Mouse (Mus musculus) liver, postnatal 0 days (tissue): ENCODE data around the gene Yeats2. TPM values are rescaled to one million over a fixed set of nuclear protein-coding genes. Genes with fewer than 3 reads are reported as not detected.

Experiments used
- ATAC-seq: fragments of 200-750 bp; cut with Nextera tagmentation; 2 replicates; pipeline ENCODE4 v1.8.0; 2017; ENCODE audit warnings: mild to moderate bottlenecking, moderate library complexity
- DNase-seq: peaks from one replicate; pipeline ENCODE4 v3.0.0-alpha.2; 2016
- H3K27ac ChIP-seq: fragments of 300-500 bp; sonication (generic); 2 replicates; pipeline ENCODE4 v1.5.1; 2014; ENCODE audit warnings: antibody characterized with exemption, moderate library complexity, mild to moderate bottlenecking, low read depth
- H3K27me3 ChIP-seq: fragments of 300-500 bp; sonication (generic); 2 replicates; pipeline ENCODE4 v1.6.1; 2014; ENCODE audit warnings: low read length, control low read depth, mixed read lengths; ENCODE audit not compliant: insufficient read depth
- H3K36me3 ChIP-seq: fragments of 300-500 bp; sonication (generic); replicated peaks from 2 replicates; pipeline ENCODE4 v1.6.1; 2014; ENCODE audit warnings: mild to moderate bottlenecking, control low read depth, low read length, moderate library complexity, mixed read lengths; ENCODE audit not compliant: insufficient read depth
- H3K4me1 ChIP-seq: fragments of 300-500 bp; sonication (generic); 2 replicates; pipeline ENCODE4 v1.6.1; 2014; ENCODE audit warnings: antibody characterized with exemption, mild to moderate bottlenecking, control low read depth; ENCODE audit not compliant: insufficient read depth
- H3K4me2 ChIP-seq: fragments of 300-500 bp; sonication (generic); 2 replicates; pipeline ENCODE4 v1.6.1; 2014; ENCODE audit warnings: low read depth, mild to moderate bottlenecking, low read length, moderate library complexity, mixed read lengths
- H3K4me3 ChIP-seq: fragments of 300-500 bp; sonication (generic); 2 replicates; pipeline ENCODE4 v1.5.1; 2014; ENCODE audit warnings: low read depth, low read length
- H3K9ac ChIP-seq: fragments of 300-500 bp; sonication (generic); replicated peaks from 2 replicates; pipeline ENCODE4 v1.6.1; 2014; ENCODE audit warnings: mild to moderate bottlenecking, moderate library complexity
- H3K9me3 ChIP-seq: fragments of 300-500 bp; sonication (generic); 2 replicates; pipeline ENCODE4 v1.6.1; 2016; ENCODE audit warnings: mild to moderate bottlenecking, control low read depth, low read length, mixed read lengths
- CTCF ChIP-seq: sonication (generic); IDR thresholded peaks from 2 replicates; pipeline ENCODE4 v1.5.1; 2016; ENCODE audit warnings: antibody characterized with exemption, low read depth
- EP300 ChIP-seq: IDR thresholded peaks from 2 replicates; pipeline ENCODE4 v1.6.1; 2016; ENCODE audit warnings: antibody characterized with exemption, low read depth, mild to moderate bottlenecking
- WGBS: fragments of 180-500 bp; shearing (Covaris S2); extraction: QIAGEN DNeasy Blood & Tissue Kit; methylation state at CpG from one replicate; pipeline ENCODE4 v1.1.7; 2014; ENCODE audit not compliant: insufficient replicate concordance; 5-methylcytosine and 5-hydroxymethylcytosine counted together
- polyA plus RNA-seq: library from polyadenylated mRNA; unstranded; fragments of >200 nt; fragmentation: Nextera tagmentation; extraction: Ambion mirVana; gene quantifications from 2 replicates; pipeline ENCODE4 v1.2.1, GENCODE M21; 2015

The Yeats2 gene
- polyA plus RNA-seq, 1 experiment from 2014 or later = 2.0 TPM

- WGBS = 62% methylated on average over 3 of the region's 3 CpGs
- Histone ChIP-seq H3K9ac (no peak overlapping the region), H3K27me3 (no peaks in the 10 kb centered on the region), H3K4me2 (no peak overlapping the region), H3K4me1 (peaks cover 3% of the 10 kb centered on the region; the same call in 1 of the 2 replicates), H3K36me3 (peaks cover 54% of the 10 kb centered on the region), H3K9me3 (no peaks in the 10 kb centered on the region), H3K4me3 (no peak overlapping the region), H3K27ac (0 out of 2 replicates have a peak overlapping the region, but pooled peaks have one; percentile 19)
- TF ChIP-seq EP300 (no peak), CTCF (peak; percentile 35)
- ATAC-seq (peak; percentile 90), DNase-seq (peak; percentile 19)
Observed at GRCm38 (mm10) chr16:20169471-20170106, 28.7 kb downstream of the Yeats2 start.

GRCm38 (mm10) chr16:20179406-20180175 is 38.7 kb downstream of the Yeats2 start:
- ATAC-seq = no peak
- Histone ChIP-seq H3K27me3 (no peaks in the 10 kb centered on the region), H3K4me3 (no peak overlapping the region), H3K9me3 (no peaks in the 10 kb centered on the region), H3K4me2 (no peak overlapping the region), H3K9ac (no peak overlapping the region), H3K4me1 (no peaks in the 10 kb centered on the region), H3K27ac (no peak overlapping the region), H3K36me3 (peaks cover 25% of the 10 kb centered on the region)
- no peak for DNase-seq
- TF ChIP-seq CTCF = no peak
- TF ChIP-seq EP300 = no peak
- 88% methylated on average over 23 of the region's 23 CpGs for WGBS

DNA sequence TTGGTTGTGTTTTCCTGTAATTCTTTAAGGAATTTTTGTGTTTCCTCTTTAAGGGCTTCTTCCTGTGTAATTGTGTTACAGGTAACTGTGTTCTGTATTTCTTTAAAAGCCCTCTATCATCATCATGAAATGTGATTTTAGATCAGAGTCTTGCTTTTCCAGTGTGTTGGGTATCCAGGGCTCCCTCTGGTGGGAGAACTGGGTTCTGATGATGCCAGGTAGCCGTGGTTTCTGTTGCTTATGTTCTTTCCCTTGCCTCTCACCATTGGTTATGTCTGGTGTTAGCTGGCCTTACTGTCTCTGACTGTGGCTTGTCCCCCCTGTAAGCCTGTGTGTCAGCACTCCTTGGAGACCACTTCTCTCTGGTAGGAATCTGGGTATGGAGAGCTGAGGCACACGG is 44.5 kb downstream of the Yeats2 start:
- ATAC-seq = no peak
- peaks cover 39% of the 10 kb centered on the region for H3K36me3 ChIP-seq

DNA sequence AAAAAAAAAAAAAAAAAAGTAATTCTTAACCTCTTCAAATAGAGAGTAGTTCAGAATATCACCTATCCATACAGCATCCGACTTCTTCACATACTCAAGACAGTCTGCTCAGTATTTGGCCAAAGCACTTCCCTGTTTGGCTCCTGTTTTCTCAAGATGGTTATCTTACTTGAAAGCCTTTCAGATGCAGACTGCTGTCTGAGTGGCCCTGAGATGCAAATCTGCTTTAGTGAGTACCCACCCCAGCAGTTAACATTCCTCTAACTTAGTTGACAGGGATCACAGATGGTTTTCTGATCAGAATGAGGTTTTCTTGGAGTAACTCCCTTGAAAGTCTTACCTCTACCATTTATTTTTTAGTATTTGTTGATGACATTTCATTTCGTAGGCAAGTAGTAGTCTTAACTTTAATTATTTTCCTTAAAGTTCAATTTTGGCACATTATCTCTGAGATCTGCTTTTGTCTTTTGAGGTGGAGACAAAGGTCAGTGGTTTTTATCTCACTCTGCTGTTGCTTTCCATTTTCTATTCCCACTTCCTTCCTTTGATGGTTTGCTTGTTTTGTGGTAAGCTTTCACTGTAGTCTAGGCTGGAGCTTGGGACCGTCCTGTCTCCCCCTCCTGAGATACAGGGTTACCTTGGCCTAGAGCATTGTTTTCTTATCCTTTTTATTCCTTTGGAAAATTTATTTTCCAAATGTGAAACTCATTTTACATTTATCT is 50.5 kb downstream of the Yeats2 start:
- H3K9me3 ChIP-seq = no peaks in the 10 kb centered on the region
- no peak overlapping the region for H3K9ac ChIP-seq
- H3K4me1 ChIP-seq = no peaks in the 10 kb centered on the region
- no peak overlapping the region for H3K27ac ChIP-seq
- no peak overlapping the region for H3K4me2 ChIP-seq
- TF ChIP-seq EP300 (no peak), CTCF (no peak)
- 49% methylated on average over 3 of the region's 3 CpGs for WGBS
- no peak overlapping the region for H3K4me3 ChIP-seq
- no peak for DNase-seq
- peaks cover 61% of the 10 kb centered on the region for H3K36me3 ChIP-seq
- no peaks in the 10 kb centered on the region for H3K27me3 ChIP-seq
- no peak for ATAC-seq

More for the DNA sequence above, 44.5 kb downstream of the Yeats2 start:
- Histone ChIP-seq H3K4me3 (no peak overlapping the region), H3K4me2 (no peak overlapping the region), H3K27ac (no peak overlapping the region), H3K9ac (no peak overlapping the region), H3K27me3 (no peaks in the 10 kb centered on the region), H3K9me3 (no peaks in the 10 kb centered on the region), H3K4me1 (no peaks in the 10 kb centered on the region)
- peak; percentile 41 for DNase-seq
- WGBS = 52% methylated on average over 2 of the region's 2 CpGs
- TF ChIP-seq CTCF (peak; percentile 68), EP300 (no peak)

DNA sequence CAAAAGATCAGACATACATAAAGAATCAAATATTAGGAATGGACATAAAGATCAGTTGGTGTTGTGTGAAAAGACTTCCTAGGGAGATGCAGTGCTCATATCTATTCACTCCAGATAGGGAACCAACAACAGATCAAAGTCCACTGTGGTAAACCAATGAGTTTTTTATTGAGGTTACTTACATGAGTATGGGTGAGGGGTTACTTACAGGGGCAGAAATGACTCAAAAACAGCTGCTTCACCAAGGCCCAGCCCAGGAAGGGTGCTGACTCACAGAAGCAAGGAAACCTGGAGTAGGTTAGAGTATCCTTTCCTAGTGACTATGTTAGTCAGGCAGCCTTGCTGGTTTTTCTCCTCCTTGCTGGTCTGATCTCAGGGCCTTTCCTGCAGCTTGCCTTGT is 51.2 kb downstream of the Yeats2 start:
- Histone ChIP-seq H3K27me3 (no peaks in the 10 kb centered on the region), H3K9me3 (no peaks in the 10 kb centered on the region), H3K4me1 (no peaks in the 10 kb centered on the region), H3K4me3 (no peak overlapping the region), H3K4me2 (no peak overlapping the region), H3K36me3 (peaks cover 59% of the 10 kb centered on the region), H3K27ac (no peak overlapping the region), H3K9ac (no peak overlapping the region)
- DNase-seq (no peak), ATAC-seq (no peak)
- TF ChIP-seq EP300 (no peak), CTCF (no peak)

DNA sequence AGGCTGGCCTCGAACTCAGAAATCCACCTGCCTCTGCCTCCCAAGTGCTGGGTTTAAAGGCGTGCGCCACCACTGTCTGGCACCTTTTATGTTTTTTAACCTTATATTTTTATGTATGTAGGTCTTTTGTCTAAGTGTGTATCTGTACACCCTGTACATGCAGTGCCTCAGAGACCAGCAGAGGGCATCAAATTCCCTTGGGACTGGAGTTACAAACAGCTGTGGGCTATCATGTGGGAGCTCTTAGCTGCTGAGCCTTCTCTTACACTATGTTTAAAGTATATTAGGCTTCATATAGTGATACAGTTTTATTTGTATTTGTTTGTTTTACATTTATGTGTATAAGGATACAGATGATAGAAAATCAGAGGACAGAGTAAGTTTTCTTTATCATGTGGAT is 54.7 kb downstream of the Yeats2 start:
- no peaks in the 10 kb centered on the region for H3K27me3 ChIP-seq
- no peak overlapping the region for H3K4me2 ChIP-seq
- no peak overlapping the region for H3K27ac ChIP-seq
- H3K4me3 ChIP-seq = no peak overlapping the region
- no peak for ATAC-seq
- 87% methylated on average over 3 of the region's 3 CpGs for WGBS
- no peaks in the 10 kb centered on the region for H3K9me3 ChIP-seq
- peak; percentile 25 for DNase-seq
- no peak overlapping the region for H3K9ac ChIP-seq
- peaks cover 45% of the 10 kb centered on the region for H3K36me3 ChIP-seq
- TF ChIP-seq CTCF (peak; percentile 54), EP300 (no peak)
- H3K4me1 ChIP-seq = no peaks in the 10 kb centered on the region
